25 mouse cellular contexts compared by ENCODE assay signal in the genomic region with DNA sequence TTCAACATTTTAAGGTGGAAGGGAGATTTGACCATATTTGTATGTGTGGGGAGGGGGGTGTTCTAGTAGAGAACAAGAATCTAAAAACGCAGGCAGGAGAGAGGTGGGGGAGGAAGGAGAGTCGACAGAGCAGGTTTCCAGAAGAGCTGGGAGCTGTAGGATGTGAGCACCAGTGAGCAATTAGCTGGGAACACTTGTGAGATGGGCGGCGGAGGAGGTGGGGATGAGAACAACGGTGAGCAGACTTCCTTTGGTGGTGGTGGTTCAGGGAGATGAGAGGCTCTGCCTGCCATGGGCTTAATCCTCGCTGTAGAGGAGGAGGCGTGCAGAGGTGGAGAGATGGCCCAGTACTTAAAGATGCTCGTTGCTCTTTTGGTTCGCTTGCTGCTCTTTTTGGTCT. TPM values are rescaled to one million over a fixed set of nuclear protein-coding genes. Genes with fewer than 3 reads are reported as not detected.
DNase-seq lines count a peak whose midpoint lies in the region; ATAC-seq and TF ChIP-seq lines count a peak whose summit lies in the region.
"Had no signal": no experiment of that assay in that cellular context is flagged by ENCODE, and none has a peak within 500 bp of the region (broad histone marks: within the 10 kb centered on the region; RNA-seq: fewer than 3 reads in every experiment).

No protein-coding gene starts in this region.

- no peak overlapping the region for H3K4me2 ChIP-seq in midbrain, embryonic 16.5 days (ENCODE audit: low read length)
- H3K4me2 ChIP-seq: hindbrain, embryonic 15.5 days; liver, embryonic 13.5 days; lung, embryonic 15.5 days; midbrain, embryonic 13.5 days had no signal

- H3K9ac ChIP-seq in midbrain, embryonic 16.5 days (ENCODE audit: low read depth, low read length): no peak overlapping the region
- H3K9ac ChIP-seq: forebrain, postnatal 0 days; hindbrain, embryonic 15.5 days; liver, embryonic 13.5 days; lung, embryonic 15.5 days; midbrain, embryonic 13.5 days had no signal

- H3K4me1 ChIP-seq in midbrain, embryonic 16.5 days (ENCODE audit: control insufficient read depth, insufficient read depth, low read length): no peaks in the 10 kb centered on the region
- H3K4me1 ChIP-seq in lung, adult 2 months (ENCODE audit: control insufficient read depth, insufficient read depth, low read length): no peaks in the 10 kb centered on the region
- H3K4me1 ChIP-seq: liver, embryonic 13.5 days; lung, embryonic 15.5 days; megakaryocyte, embryonic 14.5 days had no signal

- DNase-seq in left cerebral cortex, adult 18-20 months (ENCODE audit: low spot score in 2 of 2): peak; percentile 40 to 70
- DNase-seq in left cerebral cortex, postnatal 4 days: no peak
- DNase-seq in left cerebral cortex, adult 2 months (ENCODE audit: extremely low spot score in 1 of 2, low spot score in 2 of 2): peak; percentile 61 to 65
- DNase-seq in right cerebral cortex, adult 2 months (ENCODE audit: low spot score in 2 of 2): peak; percentile 74
- no peak for DNase-seq in lung, adult 2 months
- no peak for DNase-seq in ovary, postnatal 36 days (ENCODE audit: low spot score)
- DNase-seq: B cell, adult 2 months; cerebellum, adult 11-12 months; cerebellum, postnatal 10 days; forebrain, postnatal 0 days; gastrocnemius, postnatal 10 days; heart, postnatal 4 days; kidney, postnatal 4 days; liver, embryonic 13.5 days; lung, postnatal 36 days; thymus, postnatal 25 days had no signal

- 37% methylated on average over 9 of the region's 9 CpGs for WGBS in midbrain, embryonic 16.5 days
- WGBS in lung, adult 2 months: 47% methylated on average over 9 of the region's 9 CpGs

- TF ChIP-seq CTCF in left cerebral cortex, adult 2 months (IDR thresholded peaks at IDR 0.05): no peak
- no peak for TF ChIP-seq CTCF in lung, adult 2 months (IDR thresholded peaks at IDR 0.05; ENCODE audit: insufficient read depth, low read length)

- no peak overlapping the region for H3K4me3 ChIP-seq in left cerebral cortex, adult 2 months
- H3K4me3 ChIP-seq in midbrain, embryonic 16.5 days (ENCODE audit: low read depth, low read length): no peak overlapping the region
- no peak overlapping the region for H3K4me3 ChIP-seq in lung, adult 2 months (replicated peaks; ENCODE audit: extremely low read depth, low read depth, low read length)
- H3K4me3 ChIP-seq: heart, embryonic 10.5 days; hindbrain, embryonic 15.5 days; liver, embryonic 13.5 days; lung, embryonic 15.5 days; megakaryocyte, embryonic 14.5 days; midbrain, embryonic 13.5 days had no signal

- H3K36me3 ChIP-seq in midbrain, embryonic 16.5 days (ENCODE audit: control insufficient read depth, insufficient read depth, low read length): no peaks in the 10 kb centered on the region
- H3K36me3 ChIP-seq: G1E; heart, embryonic 10.5 days; hindbrain, embryonic 15.5 days; liver, embryonic 13.5 days; lung, embryonic 15.5 days; midbrain, embryonic 13.5 days had no signal

- peaks cover 10% of the 10 kb centered on the region; the same call in 1 of the 2 replicates for H3K27me3 ChIP-seq in midbrain, embryonic 16.5 days (ENCODE audit: control insufficient read depth, insufficient read depth, low read depth, low read length)

- ATAC-seq in midbrain, embryonic 16.5 days: no peak
- ATAC-seq: forebrain, postnatal 0 days; intestine, embryonic 16.5 days; midbrain, embryonic 13.5 days; Patski had no signal

- no peaks in the 10 kb centered on the region for H3K9me3 ChIP-seq in midbrain, embryonic 16.5 days (replicated peaks; ENCODE audit: control insufficient read depth, low read length, poor library complexity, severe bottlenecking)
- H3K9me3 ChIP-seq: G1E; heart, embryonic 10.5 days; hindbrain, embryonic 15.5 days; liver, embryonic 13.5 days; lung, embryonic 15.5 days; megakaryocyte, embryonic 14.5 days; midbrain, embryonic 13.5 days had no signal

- intact Hi-C loops in left cerebral cortex, postnatal 4 days (cut with DNase I): no loop called here
- intact Hi-C loops in left cerebral cortex, adult 2 months (cut with DNase I): no loop called here

- H3K27ac ChIP-seq in left cerebral cortex, adult 2 months: no peak overlapping the region
- no peak overlapping the region for H3K27ac ChIP-seq in midbrain, embryonic 16.5 days (ENCODE audit: low read length)
- H3K27ac ChIP-seq: heart, embryonic 10.5 days; hindbrain, embryonic 15.5 days; liver, embryonic 13.5 days; lung, embryonic 15.5 days; midbrain, embryonic 13.5 days had no signal

- TF ChIP-seq POLR2A in lung, adult 2 months (IDR thresholded peaks at IDR 0.05; ENCODE audit: borderline replicate concordance, extremely low read depth, low read depth, low read length): no peak

RNA-seq across cellular contexts. Expression of gene 5730409E04Rik, which starts 32.3 kb away (rescaled TPM):
- total RNA-seq in left cerebral cortex, adult 18-20 months (2021): 10 to 100 TPM; 69.4 to 75.7 TPM
- total RNA-seq in left cerebral cortex, postnatal 4 days (2021): 10 to 100 TPM; 43.0 to 46.9 TPM
- total RNA-seq in left cerebral cortex, adult 2 months (2021): 10 to 100 TPM; 70.6 to 72.1 TPM
- polyA plus RNA-seq in midbrain, embryonic 16.5 days (2015; fragmentation: Nextera tagmentation; extraction: Ambion mirVana): 14.9 and 16.7 TPM in 2 replicates
- 13.5 and 15.2 TPM in 2 replicates for polyA plus RNA-seq in lung, adult 2 months (2012; rRNA removed)
- total RNA-seq: G1E had no signal
- polyA plus RNA-seq: G1E had no signal

RNA-seq across cellular contexts. Expression of gene Psmb2, which starts 35.5 kb away (rescaled TPM):
- total RNA-seq in left cerebral cortex, adult 18-20 months (2021): 100 to 1,000 TPM; 101 to 103 TPM
- total RNA-seq in left cerebral cortex, postnatal 4 days (2021): 100 to 1,000 TPM; 138 to 141 TPM
- total RNA-seq in left cerebral cortex, adult 2 months (2021): 10 to 100 TPM; 90.8 to 91.9 TPM
- 393 and 408 TPM in 2 replicates for polyA plus RNA-seq in midbrain, embryonic 16.5 days (2015; fragmentation: Nextera tagmentation; extraction: Ambion mirVana)
- polyA plus RNA-seq in lung, adult 2 months (2012; rRNA removed): 110 and 146 TPM in 2 replicates

Comparison
In these comparisons a context has a peak if more than half of its experiments do, and no peak if none do; other contexts are left out.
1. DNase-seq: peak in left cerebral cortex, adult 18-20 months (2 of 2), left cerebral cortex, adult 2 months (2 of 2) and right cerebral cortex, adult 2 months (2 of 2); none in left cerebral cortex, postnatal 4 days (single experiment), lung, adult 2 months (single experiment) and ovary, postnatal 36 days (single experiment).